Mouse (Mus musculus) olfactory bulb, adult 2 months (tissue): ENCODE results near the gene Vsig2. TPM values are rescaled to one million over a fixed set of nuclear protein-coding genes. Genes with fewer than 3 reads are reported as not detected.
A peak's percentile ranks its signal among the peaks of the same experiment; 100 is the strongest.

ENCODE experiments used
- H3K27ac ChIP-seq: fragments of 200-500 bp; 2 replicates; pipeline ENCODE4 v1.5.1; 2012; ENCODE audit warnings: low read depth, low read length; ENCODE audit not compliant: insufficient read depth
- H3K4me1 ChIP-seq: fragments of 200-500 bp; 2 replicates; pipeline ENCODE4 v1.6.1; 2012; ENCODE audit warnings: low read length; ENCODE audit not compliant: control insufficient read depth, insufficient read depth
- H3K4me3 ChIP-seq: fragments of 200-500 bp; 2 replicates; pipeline ENCODE4 v1.5.1; 2012; ENCODE audit warnings: mild to moderate bottlenecking, low read depth, low read length, moderate library complexity; ENCODE audit not compliant: insufficient read depth
- CTCF ChIP-seq: fragments of 200-500 bp; IDR thresholded peaks from 2 replicates; pipeline ENCODE4 v1.5.1; 2012; ENCODE audit warnings: low read depth, mild to moderate bottlenecking, low read length, moderate library complexity; ENCODE audit not compliant: insufficient read depth
- POLR2A ChIP-seq: fragments of 200-500 bp; IDR thresholded peaks from 2 replicates; pipeline ENCODE4 v1.6.1; 2012; ENCODE audit warnings: mild to moderate bottlenecking, low read depth, low read length, moderate library complexity; ENCODE audit not compliant: insufficient read depth
- WGBS: fragments of 180-500 bp; shearing (Covaris S2); methylation state at CpG from one replicate; pipeline ENCODE4 v1.1.7; 2018; 5-methylcytosine and 5-hydroxymethylcytosine counted together
- polyA plus RNA-seq: library from polyadenylated mRNA; stranded (reverse); fragments of >200 nt; gene quantifications from 2 replicates; pipeline ENCODE4 v1.2.4, GENCODE M21; 2012; ENCODE audit warnings: low replicate concordance; ENCODE audit not compliant: missing spikeins, insufficient read depth, insufficient read length

Gene Vsig2
- polyA plus RNA-seq, 1 experiment = not detected

GRCm38 (mm10) chr9:37554279-37554678, 15.2 kb downstream of the Vsig2 start:
- TF ChIP-seq POLR2A (no peak), CTCF (no peak)
- Histone ChIP-seq H3K4me3 (no peak overlapping the region), H3K27ac (no peak overlapping the region), H3K4me1 (peaks cover 24% of the 10 kb centered on the region)
- whole genome bisulfite sequencing = 95% methylated on average over 1 of the region's 1 CpGs

DNA sequence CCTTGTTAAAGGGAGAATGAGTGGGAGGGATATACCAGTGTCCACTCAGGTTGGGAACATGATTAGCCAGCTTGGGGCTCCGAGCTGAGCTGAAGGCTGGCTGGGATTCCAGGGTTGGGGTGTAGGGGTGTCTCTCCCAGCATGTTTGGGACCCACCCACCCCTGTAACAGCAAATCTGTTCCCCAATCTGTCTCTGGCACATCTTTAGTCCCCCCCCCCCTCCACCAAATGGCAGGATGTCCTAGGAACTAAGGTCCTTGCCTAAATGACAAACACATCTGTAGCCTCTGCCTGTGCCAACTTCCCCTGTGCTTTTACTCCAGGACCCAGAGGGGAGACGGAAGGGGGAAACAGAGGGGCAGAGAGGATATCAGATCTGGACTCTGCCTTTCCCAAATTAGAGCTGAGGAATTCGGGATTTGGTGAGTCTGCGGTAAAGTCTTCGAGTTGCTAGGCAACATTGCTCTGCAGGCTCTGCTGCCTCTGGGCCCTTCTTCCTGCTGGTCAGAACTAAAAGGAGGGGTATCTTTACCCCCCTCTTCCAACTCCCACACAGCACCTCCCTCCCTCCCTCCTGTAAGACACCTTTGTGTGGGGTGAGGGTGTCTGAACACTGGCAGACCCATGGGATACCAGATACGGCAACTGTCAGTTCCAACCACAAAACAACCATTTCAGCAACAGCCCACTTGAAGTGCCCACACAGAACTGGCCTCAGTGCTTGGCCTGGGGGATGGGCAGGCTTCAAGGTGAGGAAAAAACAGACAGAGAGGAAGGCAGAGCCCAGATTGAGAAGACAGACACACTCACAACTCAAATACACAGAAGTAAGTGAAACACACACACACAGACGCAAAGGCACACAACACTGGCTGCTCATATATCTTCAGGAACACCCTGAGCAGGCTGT, 16.0 kb downstream of the Vsig2 start, which contains the start of gene Siae:
TSS of gene Siae (plus strand) at position 861 of the 911 bp plus-strand sequence.
- no peak for TF ChIP-seq POLR2A
- TF ChIP-seq CTCF = no peak
- 35% methylated on average over 7 of the region's 7 CpGs for WGBS
- Histone ChIP-seq H3K27ac (no peak within 1 kb of the TSS), H3K4me3 (no peak within 1 kb of the TSS), H3K4me1 (peaks cover 24% of the 10 kb centered on the region)

GRCm38 (mm10) chr9:37556366-37556765, 17.3 kb downstream of the Vsig2 start:
- TF ChIP-seq POLR2A = no peak
- no peak for TF ChIP-seq CTCF
- Histone ChIP-seq H3K27ac (no peak overlapping the region), H3K4me3 (no peak overlapping the region), H3K4me1 (peaks cover 24% of the 10 kb centered on the region)
- 63% methylated on average over 3 of the region's 3 CpGs for WGBS

DNA sequence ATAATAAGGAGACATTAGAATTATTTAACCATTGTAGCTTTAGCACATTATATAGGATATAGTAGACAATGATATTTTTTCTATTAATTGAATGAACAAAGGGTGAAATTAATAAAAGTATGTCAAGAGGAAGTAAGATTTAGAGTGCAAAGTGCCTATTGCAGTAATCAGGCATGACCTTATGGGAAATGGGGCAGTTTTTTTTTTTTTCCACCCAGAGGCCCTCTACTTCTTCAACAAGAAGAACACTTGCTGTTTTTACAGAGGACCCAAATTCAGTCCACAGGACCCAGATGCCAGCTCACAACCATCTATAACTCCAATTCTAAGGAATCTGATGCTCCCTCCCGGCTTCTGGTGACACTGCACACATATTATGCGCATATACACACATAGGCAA, 21.6 kb downstream of the Vsig2 start:
- WGBS = 89% methylated on average over 2 of the region's 2 CpGs
- Histone ChIP-seq H3K27ac (no peak overlapping the region), H3K4me3 (no peak overlapping the region), H3K4me1 (peaks cover 2% of the 10 kb centered on the region)
- TF ChIP-seq CTCF = no peak
- TF ChIP-seq POLR2A = no peak

GRCm38 (mm10) chr9:37563805-37564204, 24.8 kb downstream of the Vsig2 start:
- WGBS = 80% methylated on average over 1 of the region's 1 CpGs
- no peak for TF ChIP-seq POLR2A
- no peak for TF ChIP-seq CTCF
- Histone ChIP-seq H3K27ac (no peak overlapping the region), H3K4me3 (no peak overlapping the region), H3K4me1 (peaks cover 14% of the 10 kb centered on the region)

DNA sequence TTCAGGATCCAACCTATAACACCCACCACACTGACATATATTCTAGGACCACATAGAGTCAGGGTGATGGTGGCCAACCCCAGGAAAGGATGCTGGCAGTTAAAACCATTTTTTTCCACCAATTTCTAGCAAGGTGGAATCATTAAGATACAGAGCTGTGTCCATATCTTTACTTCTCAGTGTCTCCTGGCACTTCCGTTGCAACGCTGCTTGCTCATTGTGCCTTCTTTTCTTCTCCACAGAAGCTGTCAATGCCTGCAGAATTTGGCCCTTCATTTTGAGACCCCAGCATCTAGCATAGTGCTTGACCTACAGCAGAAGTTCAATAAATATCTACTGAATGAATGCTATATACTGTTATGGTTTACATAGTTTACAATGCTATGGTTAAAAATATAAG, 28.0 kb downstream of the Vsig2 start:
- no peak for TF ChIP-seq CTCF
- no peak for TF ChIP-seq POLR2A
- Histone ChIP-seq H3K27ac (no peak overlapping the region), H3K4me3 (no peak overlapping the region), H3K4me1 (peaks cover 15% of the 10 kb centered on the region)
- WGBS = 77% methylated on average over 2 of the region's 2 CpGs

GRCm38 (mm10) chr9:37567454-37567853, 28.4 kb downstream of the Vsig2 start:
- 39% methylated on average over 5 of the region's 5 CpGs for WGBS
- H3K4me3 ChIP-seq = no peak overlapping the region
- peaks cover 15% of the 10 kb centered on the region for H3K4me1 ChIP-seq
- no peak for TF ChIP-seq CTCF
- no peak for TF ChIP-seq POLR2A
- H3K27ac ChIP-seq = peak overlapping the region; percentile 71

GRCm38 (mm10) chr9:37567892-37568604, 29.0 kb downstream of the Vsig2 start:
- no peak overlapping the region for H3K4me3 ChIP-seq
- peaks cover 19% of the 10 kb centered on the region for H3K4me1 ChIP-seq
- H3K27ac ChIP-seq = peak overlapping the region; percentile 71
- no peak for TF ChIP-seq POLR2A
- TF ChIP-seq CTCF = no peak
- 18% methylated on average over 15 of the region's 15 CpGs for WGBS
